Mouse (Mus musculus): ENCODE results near the gene Kifc3. TPM values are rescaled to one million over a fixed set of nuclear protein-coding genes. Genes with fewer than 3 reads are reported as not detected.

Kifc3 gene
- total RNA-seq, 2 experiments from 2014 or later: 0.51 to 0.96 TPM

DNA sequence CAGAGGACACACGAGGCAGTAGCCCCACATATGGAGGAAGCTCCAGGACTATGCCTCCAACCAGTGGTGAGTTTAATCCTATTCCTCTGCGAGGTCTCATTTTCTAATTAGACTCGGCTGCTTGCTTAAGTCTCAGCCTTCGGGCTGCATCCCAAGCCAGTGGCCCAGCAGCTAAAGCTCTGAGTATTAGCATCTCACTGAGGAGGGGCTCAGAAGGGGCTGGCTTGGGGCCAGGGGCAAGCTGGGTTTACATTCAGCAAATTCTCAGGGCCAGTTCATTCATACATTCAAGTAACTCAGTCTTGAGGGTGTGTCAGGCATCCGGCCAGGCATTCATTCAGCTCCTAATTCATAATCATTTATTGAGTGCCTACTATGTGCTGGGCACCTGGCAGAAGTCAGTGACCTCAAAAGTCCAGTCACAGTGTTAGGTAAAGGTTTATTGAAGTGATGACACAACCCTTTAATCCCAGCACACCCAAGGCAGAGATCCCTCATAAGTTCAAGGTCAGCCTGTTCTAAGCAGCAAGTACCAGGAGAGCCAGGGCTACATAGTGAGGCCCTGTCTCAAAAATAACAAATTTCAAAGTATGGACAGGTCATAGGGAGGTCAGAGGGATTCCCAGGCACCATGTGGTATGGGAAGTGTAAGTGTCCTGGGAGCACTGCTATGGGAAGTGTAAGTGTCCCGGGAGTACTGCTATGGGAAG, 64.1 kb downstream of the Kifc3 start:
- ATAC-seq (replicated peaks; ENCODE audit: low FRiP score, poor library complexity, severe bottlenecking): no peak

GRCm38 (mm10) chr8:95137641-95138098, 64.9 kb downstream of the Kifc3 start:
- no peak for ATAC-seq (replicated peaks; ENCODE audit: low FRiP score, poor library complexity, severe bottlenecking)

GRCm38 (mm10) chr8:95137201-95137600, 65.4 kb downstream of the Kifc3 start:
- ATAC-seq (replicated peaks; ENCODE audit: low FRiP score, poor library complexity, severe bottlenecking): no peak

DNA sequence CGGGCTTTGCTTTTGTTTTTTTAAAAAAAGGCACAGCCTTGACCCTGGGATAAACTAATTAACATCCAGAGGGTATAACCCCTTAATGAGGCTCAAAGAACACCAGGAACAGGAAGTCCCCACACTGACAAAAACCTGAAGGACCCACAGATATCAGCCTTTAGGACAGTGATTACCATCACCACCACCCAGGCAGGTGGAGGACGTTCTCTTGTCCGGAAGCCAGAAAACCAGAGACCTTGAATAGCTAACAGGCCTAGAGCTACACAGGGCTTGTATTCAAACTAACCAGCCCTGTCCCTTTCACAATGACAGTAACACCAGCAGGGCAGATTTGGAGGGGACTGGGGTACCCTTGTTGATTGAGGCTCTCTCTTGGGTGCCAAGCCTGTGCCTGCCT, 66.4 kb downstream of the Kifc3 start:
- ATAC-seq (replicated peaks; ENCODE audit: low FRiP score, poor library complexity, severe bottlenecking): no peak

- ATAC-seq (replicated peaks; ENCODE audit: low FRiP score, poor library complexity, severe bottlenecking): no peak
These were observed 67.4 kb downstream of the Kifc3 start for GRCm38 (mm10) chr8:95135242-95135641.

- ATAC-seq (replicated peaks; ENCODE audit: low FRiP score, poor library complexity, severe bottlenecking): no peak
These were observed 68.4 kb downstream of the Kifc3 start for GRCm38 (mm10) chr8:95134186-95134585.

DNA sequence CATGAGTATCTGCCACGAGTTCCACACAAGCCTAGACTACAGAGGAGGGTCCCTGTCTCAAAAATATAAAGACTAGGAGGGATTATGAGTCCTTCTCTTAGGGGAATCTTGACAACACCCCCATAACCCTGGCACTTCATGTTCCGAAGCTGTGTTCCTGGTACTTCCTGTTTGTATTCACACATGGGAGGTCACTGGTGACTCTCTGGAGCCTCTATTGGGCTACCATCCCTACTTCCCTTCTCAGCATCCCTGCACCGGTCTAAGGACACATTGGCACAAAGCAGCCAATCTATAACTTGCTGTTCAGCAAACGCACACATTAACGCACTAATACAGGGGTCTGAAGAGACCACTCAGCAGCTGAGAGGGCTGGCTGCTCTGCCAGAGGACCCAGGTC, 70.6 kb downstream of the Kifc3 start:
- ATAC-seq (replicated peaks; ENCODE audit: low FRiP score, poor library complexity, severe bottlenecking): no peak

- ATAC-seq (replicated peaks; ENCODE audit: low FRiP score, poor library complexity, severe bottlenecking): no peak
These were observed 71.6 kb downstream of the Kifc3 start for GRCm38 (mm10) chr8:95130966-95131537.

- no peak for ATAC-seq (replicated peaks; ENCODE audit: low FRiP score, poor library complexity, severe bottlenecking)
These were observed 73.8 kb downstream of the Kifc3 start for GRCm38 (mm10) chr8:95128750-95129260.

- no peak for ATAC-seq (replicated peaks; ENCODE audit: low FRiP score, poor library complexity, severe bottlenecking)
These were observed 75.0 kb downstream of the Kifc3 start for GRCm38 (mm10) chr8:95127658-95128057.

DNA sequence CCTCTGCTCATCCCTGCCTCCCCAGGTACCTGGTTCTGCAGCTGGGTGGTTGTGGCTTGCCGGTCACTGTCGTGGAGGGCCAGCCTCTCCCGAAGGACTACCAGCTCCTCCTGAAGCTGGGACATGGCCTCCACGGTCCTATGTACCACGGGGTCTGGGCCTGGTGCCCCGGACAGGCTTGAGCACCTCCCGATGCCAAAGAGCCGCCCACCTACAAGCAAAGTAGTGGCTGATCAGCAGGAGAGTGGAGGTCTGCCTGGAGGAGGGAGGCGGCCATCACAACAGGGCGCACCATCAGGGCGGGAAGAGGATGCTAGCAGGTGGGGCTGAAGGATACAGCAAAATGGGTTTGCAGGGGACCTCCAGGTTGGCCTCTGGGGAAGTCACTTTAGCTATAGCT, 76.1 kb downstream of the Kifc3 start:
- ATAC-seq (replicated peaks; ENCODE audit: low FRiP score, poor library complexity, severe bottlenecking): no peak

DNA sequence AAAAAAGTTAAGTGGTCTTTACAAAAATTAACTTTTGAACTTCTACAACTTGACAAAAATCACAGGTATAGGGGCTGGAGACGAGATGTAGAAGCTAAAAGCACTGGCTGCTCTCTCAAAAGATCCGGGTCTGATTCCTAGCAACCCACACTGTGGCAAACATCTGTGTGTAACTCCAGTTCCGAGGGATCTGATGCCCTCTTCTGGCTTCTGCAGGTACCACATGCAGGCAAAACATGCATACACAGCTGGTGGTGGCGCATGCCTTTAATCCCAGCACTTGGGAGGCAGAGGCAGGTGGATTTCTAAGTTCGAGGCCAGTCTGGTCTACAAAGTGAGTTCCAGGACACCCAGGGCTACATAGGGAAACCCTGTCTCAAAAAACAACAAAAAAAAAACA, 79.2 kb downstream of the Kifc3 start:
- ATAC-seq (replicated peaks; ENCODE audit: low FRiP score, poor library complexity, severe bottlenecking): no peak

DNA sequence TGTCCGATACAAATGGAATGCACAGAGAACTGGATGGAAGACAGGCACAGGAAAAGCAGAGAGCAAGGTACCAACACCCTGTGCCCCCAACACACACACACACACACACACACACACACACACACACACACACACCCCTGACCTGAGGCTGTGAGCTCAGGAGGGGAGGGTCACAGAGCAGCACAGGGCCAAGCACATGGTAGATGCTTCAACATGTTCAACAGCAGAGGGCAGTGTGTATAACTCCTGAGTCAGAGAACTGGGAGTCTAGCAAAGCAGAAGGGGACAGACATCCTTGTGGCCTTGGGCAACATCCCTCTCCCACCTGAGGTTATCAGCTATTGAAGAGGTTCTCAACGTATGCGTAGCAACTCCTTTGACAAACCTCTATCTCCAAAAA, 88.9 kb downstream of the Kifc3 start:
- no peak for ATAC-seq (replicated peaks; ENCODE audit: low FRiP score, poor library complexity, severe bottlenecking)

- ATAC-seq (replicated peaks; ENCODE audit: low FRiP score, poor library complexity, severe bottlenecking): 0 out of 2 replicates have a peak, but pooled peaks have one; percentile 15
These were observed 89.5 kb downstream of the Kifc3 start for GRCm38 (mm10) chr8:95113108-95113507.

DNA sequence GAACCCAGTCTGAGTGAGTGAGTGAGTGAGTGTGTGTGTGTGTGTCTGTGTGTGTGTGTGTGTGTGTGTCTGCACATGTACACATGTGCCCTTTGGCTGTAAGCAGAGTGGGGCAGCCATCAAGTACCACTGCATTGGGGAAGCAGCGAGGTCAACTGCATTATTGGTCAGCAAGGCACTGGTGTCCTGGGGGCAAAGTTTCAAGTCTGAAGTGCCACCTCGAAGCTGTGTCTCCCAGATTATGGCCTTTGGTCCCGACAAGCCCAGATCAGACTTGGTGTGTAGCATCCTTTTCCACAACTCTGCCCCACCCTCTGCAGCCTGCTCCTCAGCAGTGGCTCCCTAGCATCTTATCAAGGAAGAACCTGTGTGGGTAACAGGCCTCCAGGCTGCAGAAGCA, 90.0 kb downstream of the Kifc3 start:
- ATAC-seq (replicated peaks; ENCODE audit: low FRiP score, poor library complexity, severe bottlenecking): no peak

DNA sequence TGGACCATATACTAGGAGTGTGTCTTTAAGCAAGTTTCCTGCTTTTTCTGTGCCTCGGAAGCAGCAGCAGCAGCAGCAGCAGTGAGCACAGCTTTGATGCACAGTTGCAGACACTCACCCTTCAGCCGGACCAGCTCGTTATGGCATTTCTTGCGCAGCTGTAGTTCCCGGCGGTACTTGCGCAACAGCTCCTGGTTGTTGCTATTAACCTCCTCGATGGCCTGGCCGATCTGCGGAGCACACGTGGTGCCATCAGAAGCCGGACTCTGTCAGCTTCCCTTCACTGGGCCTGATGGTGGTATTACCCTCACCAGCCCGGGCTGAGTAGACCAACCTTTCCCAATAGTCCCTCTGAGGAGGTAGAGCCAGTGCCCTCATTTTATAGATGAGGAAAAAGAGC, 95.3 kb downstream of the Kifc3 start:
- no peak for ATAC-seq (replicated peaks; ENCODE audit: low FRiP score, poor library complexity, severe bottlenecking)

DNA sequence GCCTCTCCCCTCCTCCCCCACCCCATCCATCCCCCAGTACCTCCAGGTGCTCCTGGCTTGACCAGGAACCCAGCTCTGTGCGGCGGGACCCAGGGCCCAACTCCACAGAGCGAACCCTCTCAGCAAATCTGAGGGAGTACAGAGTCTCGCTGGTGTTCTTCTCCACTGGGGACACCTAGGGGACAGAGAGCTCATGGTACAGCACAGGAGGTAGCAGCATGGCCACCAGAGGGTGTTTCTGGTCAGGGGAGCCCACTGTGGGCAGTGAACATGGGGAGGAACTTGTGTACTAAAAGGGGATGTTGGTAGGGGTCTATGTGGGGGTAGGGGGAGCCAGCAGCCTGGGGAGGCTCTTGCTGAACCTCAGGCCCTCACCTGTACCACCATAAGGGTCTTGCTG, 100.6 kb downstream of the Kifc3 start:
- no peak for ATAC-seq (replicated peaks; ENCODE audit: low FRiP score, poor library complexity, severe bottlenecking)

GRCm38 (mm10) chr8:95099009-95099408, 103.6 kb downstream of the Kifc3 start:
- peak; percentile 54; the same call in 1 of the 2 replicates for ATAC-seq (replicated peaks; ENCODE audit: low FRiP score, poor library complexity, severe bottlenecking)

- ATAC-seq (replicated peaks; ENCODE audit: low FRiP score, poor library complexity, severe bottlenecking): no peak
These were observed 109.0 kb downstream of the Kifc3 start for GRCm38 (mm10) chr8:95093574-95093973.

DNA sequence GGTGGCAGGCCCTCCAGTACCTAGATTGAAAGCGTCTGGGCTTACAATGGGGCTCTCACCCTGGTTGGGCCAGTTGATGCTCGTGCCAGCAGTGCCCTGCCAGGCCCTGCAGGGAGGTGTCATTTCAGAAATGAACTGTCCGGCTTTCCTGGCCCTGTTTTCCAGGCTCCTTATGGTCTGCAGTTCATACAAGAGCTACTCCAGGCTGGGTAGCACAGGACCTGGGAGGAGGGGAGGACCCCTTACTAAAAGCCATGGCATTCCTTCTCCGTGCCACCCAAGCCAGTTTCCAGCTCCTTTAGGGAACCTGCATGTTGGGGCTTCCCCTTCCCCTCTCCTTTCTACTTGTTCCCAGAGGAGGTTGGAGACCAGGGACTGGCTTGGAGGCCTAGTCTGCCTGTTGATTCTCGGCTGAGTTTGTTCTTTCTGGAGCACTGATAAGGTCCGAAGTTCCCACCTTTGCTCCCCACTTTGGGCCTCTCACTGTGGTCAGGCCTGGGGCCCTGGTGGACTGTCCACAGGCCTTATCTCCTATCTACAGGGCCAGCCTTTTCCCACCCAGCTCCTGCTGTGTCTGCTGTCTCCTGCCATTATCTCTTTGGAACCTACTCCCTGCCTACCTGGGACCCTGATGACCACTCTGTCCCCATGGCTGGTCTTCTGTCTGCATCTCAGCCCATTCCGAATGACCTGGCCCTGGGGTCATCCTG, 117.0 kb downstream of the Kifc3 start:
- no peak for ATAC-seq (replicated peaks; ENCODE audit: low FRiP score, poor library complexity, severe bottlenecking)
